Mouse (Mus musculus): ENCODE data around the gene Arntl. TPM values are rescaled to one million over a fixed set of nuclear protein-coding genes. Genes with fewer than 3 reads are reported as not detected.

The Arntl gene
- polyA plus RNA-seq, 1 experiment from 2014 or later: 6.2 TPM

DNA sequence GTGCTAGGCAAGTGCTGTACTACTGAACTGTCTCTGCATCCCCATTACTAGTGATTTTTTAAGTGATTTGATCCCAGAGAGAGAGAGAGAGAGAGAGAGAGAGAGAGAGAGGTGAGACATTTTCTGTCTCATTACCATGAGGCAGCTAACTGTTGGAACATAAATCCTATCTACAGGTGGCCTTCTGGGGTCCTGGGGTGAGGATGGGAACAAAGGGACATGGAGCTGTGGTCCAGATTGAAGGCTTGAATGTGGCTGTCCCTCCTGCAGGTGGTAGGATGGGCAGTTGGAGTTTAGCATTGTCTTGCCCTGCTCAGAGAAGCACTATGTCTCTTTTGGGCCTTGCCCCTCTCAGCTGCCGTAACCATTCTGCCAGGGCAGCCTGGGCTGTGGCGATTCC, 63.7 kb downstream of the Arntl start:
- H3K27me3 ChIP-seq (replicated peaks): no peaks in the 10 kb centered on the region
- H3K4me1 ChIP-seq: peaks cover 16% of the 10 kb centered on the region
- WGBS: 78% methylated on average over 2 of the region's 2 CpGs
- no peak overlapping the region for H3K4me3 ChIP-seq
- no peak for ATAC-seq (ENCODE audit: extremely low read depth, insufficient number of reproducible peaks, low FRiP score, low TSS enrichment)
- no peak overlapping the region for H3K4me2 ChIP-seq
- H3K9me3 ChIP-seq: no peaks in the 10 kb centered on the region
- no peak overlapping the region for H3K9ac ChIP-seq
- no peak overlapping the region for H3K27ac ChIP-seq (replicated peaks)
- H3K36me3 ChIP-seq: no peaks in the 10 kb centered on the region

- H3K4me2 ChIP-seq: no peak overlapping the region
- H3K27me3 ChIP-seq (replicated peaks): no peaks in the 10 kb centered on the region
- WGBS: 65% methylated on average over 6 of the region's 6 CpGs
- no peak for ATAC-seq (ENCODE audit: extremely low read depth, insufficient number of reproducible peaks, low FRiP score, low TSS enrichment)
- H3K36me3 ChIP-seq: no peaks in the 10 kb centered on the region
- no peak overlapping the region for H3K27ac ChIP-seq (replicated peaks)
- H3K9me3 ChIP-seq: no peaks in the 10 kb centered on the region
- peaks cover 20% of the 10 kb centered on the region for H3K4me1 ChIP-seq
- H3K9ac ChIP-seq: no peak overlapping the region
- H3K4me3 ChIP-seq: no peak overlapping the region
Measured at GRCm38 (mm10) chr7:113272338-113272997, 65.2 kb downstream of the Arntl start.

GRCm38 (mm10) chr7:113277245-113277644, 70.0 kb downstream of the Arntl start:
- Histone ChIP-seq H3K27ac (replicated peaks) (no peak overlapping the region), H3K9me3 (no peaks in the 10 kb centered on the region), H3K9ac (no peak overlapping the region), H3K27me3 (replicated peaks) (no peaks in the 10 kb centered on the region), H3K4me2 (no peak overlapping the region), H3K4me1 (peaks cover 7% of the 10 kb centered on the region; the same call in 1 of the 2 replicates), H3K4me3 (no peak overlapping the region), H3K36me3 (no peaks in the 10 kb centered on the region)
- WGBS: 49% methylated on average over 2 of the region's 2 CpGs
- ATAC-seq (ENCODE audit: extremely low read depth, insufficient number of reproducible peaks, low FRiP score, low TSS enrichment): no peak

DNA sequence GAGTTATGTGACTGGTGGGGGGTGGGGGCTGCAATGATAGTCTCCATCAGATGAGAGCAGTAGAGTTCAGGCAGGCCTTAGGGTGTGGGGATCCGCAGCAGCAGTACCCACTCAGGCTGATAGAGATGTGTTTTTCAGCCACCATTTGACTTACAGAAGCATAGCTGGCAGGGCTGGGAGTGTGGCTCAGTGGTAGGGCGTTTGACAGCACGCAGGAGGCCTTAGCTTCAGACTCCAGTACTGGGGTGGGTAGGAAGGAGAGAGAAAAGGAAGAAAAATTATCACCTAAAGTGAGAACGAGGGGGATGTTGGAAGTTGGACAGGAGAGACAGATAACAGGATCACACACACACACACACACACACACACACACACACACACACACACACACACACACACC, 71.2 kb downstream of the Arntl start:
- H3K9me3 ChIP-seq: no peaks in the 10 kb centered on the region
- H3K27ac ChIP-seq (replicated peaks): no peak overlapping the region
- no peak overlapping the region for H3K9ac ChIP-seq
- H3K4me3 ChIP-seq: no peak overlapping the region
- ATAC-seq (ENCODE audit: extremely low read depth, insufficient number of reproducible peaks, low FRiP score, low TSS enrichment): no peak
- H3K4me2 ChIP-seq: no peak overlapping the region
- H3K27me3 ChIP-seq (replicated peaks): no peaks in the 10 kb centered on the region
- 49% methylated on average over 4 of the region's 4 CpGs for WGBS
- peaks cover 7% of the 10 kb centered on the region; the same call in 1 of the 2 replicates for H3K4me1 ChIP-seq
- H3K36me3 ChIP-seq: peaks cover 5% of the 10 kb centered on the region

DNA sequence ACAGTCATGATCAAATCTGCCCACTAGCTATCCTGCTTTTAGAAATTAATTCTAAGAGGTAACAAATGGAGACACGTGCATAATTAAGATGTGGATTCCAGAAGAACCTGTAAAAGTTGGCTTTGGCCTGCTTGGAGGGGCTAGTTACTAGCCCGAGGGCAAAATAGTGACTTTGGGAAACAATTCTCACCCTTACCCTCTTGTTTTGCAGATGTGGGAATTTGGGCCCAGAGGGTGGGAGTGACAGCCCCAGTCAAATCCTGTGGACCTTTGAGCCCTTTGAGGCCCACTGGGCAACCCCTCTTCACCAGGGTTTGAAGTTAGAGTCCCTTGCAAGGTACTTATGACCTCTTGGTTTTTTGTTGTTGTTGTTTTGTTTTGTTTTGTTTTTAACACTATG, 72.0 kb downstream of the Arntl start:
- Histone ChIP-seq H3K36me3 (peaks cover 10% of the 10 kb centered on the region), H3K4me3 (no peak overlapping the region), H3K27ac (replicated peaks) (no peak overlapping the region), H3K27me3 (replicated peaks) (no peaks in the 10 kb centered on the region), H3K4me2 (no peak overlapping the region), H3K9ac (no peak overlapping the region), H3K4me1 (peaks cover 7% of the 10 kb centered on the region; the same call in 1 of the 2 replicates), H3K9me3 (no peaks in the 10 kb centered on the region)
- WGBS: 69% methylated on average over 2 of the region's 2 CpGs
- ATAC-seq (ENCODE audit: extremely low read depth, insufficient number of reproducible peaks, low FRiP score, low TSS enrichment): no peak

DNA sequence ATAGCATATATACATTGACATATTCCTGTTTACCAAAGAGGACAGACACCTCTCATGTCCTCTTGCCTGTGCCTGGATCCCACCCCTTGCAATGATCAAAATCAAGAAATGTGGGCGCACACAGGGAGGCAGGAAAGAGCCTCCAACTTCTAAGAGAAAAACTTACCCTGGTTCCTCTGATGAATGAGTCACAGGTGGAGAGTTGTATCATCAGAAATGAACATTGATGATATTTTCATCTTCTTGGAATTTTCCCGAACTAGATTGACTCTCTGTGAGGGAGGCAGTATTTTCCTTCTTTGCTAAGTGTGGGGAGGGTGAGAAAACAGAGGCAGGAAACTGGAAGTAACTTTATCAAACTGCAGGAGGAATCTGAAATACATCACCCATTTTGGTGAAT, 78.1 kb downstream of the Arntl start:
- Histone ChIP-seq H3K27me3 (replicated peaks) (no peaks in the 10 kb centered on the region), H3K36me3 (peaks cover 27% of the 10 kb centered on the region), H3K4me1 (no peaks in the 10 kb centered on the region), H3K9me3 (no peaks in the 10 kb centered on the region), H3K4me2 (no peak overlapping the region), H3K9ac (no peak overlapping the region), H3K4me3 (no peak overlapping the region), H3K27ac (replicated peaks) (no peak overlapping the region)
- no peak for ATAC-seq (ENCODE audit: extremely low read depth, insufficient number of reproducible peaks, low FRiP score, low TSS enrichment)
- WGBS: 67% methylated on average over 2 of the region's 2 CpGs

DNA sequence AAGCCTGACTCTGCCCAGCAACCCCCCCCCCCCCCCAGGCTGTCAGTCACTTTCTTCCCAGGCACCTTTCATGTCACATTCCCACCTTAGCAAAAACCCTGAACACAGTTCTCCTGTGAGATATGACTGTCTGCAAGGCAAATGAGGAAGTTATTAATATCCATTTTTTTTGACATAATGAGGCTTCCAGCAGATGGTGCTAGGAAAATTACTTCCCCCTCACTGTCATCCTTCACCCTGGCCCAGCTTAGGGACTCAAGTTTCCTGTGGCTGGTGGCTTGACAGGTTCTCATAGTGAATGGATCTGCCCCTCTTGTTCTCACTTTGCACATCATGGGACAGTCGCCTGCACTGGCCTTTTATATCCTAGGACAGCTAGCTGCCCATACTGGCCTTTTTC, 81.9 kb downstream of the Arntl start:
- Histone ChIP-seq H3K9ac (no peak overlapping the region), H3K4me1 (peaks cover under 1% of the 10 kb centered on the region; the same call in 1 of the 2 replicates), H3K4me3 (no peak overlapping the region), H3K27me3 (replicated peaks) (no peaks in the 10 kb centered on the region), H3K27ac (replicated peaks) (no peak overlapping the region), H3K9me3 (no peaks in the 10 kb centered on the region), H3K4me2 (no peak overlapping the region), H3K36me3 (peaks cover 25% of the 10 kb centered on the region; the same call in 1 of the 2 replicates)
- WGBS: 71% methylated on average over 1 of the region's 1 CpGs
- ATAC-seq (ENCODE audit: extremely low read depth, insufficient number of reproducible peaks, low FRiP score, low TSS enrichment): no peak

- no peak for ATAC-seq (ENCODE audit: extremely low read depth, insufficient number of reproducible peaks, low FRiP score, low TSS enrichment)
- H3K4me2 ChIP-seq: no peak overlapping the region
- H3K27me3 ChIP-seq (replicated peaks): no peaks in the 10 kb centered on the region
- no peaks in the 10 kb centered on the region for H3K9me3 ChIP-seq
- peaks cover 16% of the 10 kb centered on the region for H3K4me1 ChIP-seq
- no peak overlapping the region for H3K27ac ChIP-seq (replicated peaks)
- peaks cover 21% of the 10 kb centered on the region for H3K36me3 ChIP-seq
- WGBS: 88% methylated on average over 5 of the region's 5 CpGs
- H3K9ac ChIP-seq: no peak overlapping the region
- no peak overlapping the region for H3K4me3 ChIP-seq
Measured at GRCm38 (mm10) chr7:113291741-113292140, 84.5 kb downstream of the Arntl start.

DNA sequence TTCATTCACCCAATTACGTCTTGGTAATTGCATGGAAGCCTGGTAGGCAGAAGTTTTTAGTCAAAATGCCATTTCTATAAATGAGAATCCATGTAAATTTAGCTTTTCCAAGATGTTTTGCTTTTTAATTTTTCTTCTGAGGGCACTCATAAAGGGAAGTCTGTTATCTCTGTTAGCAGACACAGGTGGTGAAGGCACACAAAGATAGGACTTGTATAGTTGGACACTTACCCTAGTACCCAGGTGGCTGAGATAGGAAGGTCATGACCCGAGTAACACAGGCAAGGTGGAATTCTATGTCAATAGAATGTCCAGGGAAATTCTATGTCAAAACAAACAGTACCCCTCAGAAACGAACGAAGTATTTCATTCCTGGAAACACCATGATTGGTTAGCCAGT, 84.9 kb downstream of the Arntl start:
- H3K4me3 ChIP-seq: no peak overlapping the region
- no peaks in the 10 kb centered on the region; the same call in 1 of the 2 replicates for H3K27me3 ChIP-seq (replicated peaks)
- no peak overlapping the region for H3K4me2 ChIP-seq
- no peaks in the 10 kb centered on the region for H3K9me3 ChIP-seq
- peaks cover 16% of the 10 kb centered on the region for H3K4me1 ChIP-seq
- 70% methylated on average over 4 of the region's 4 CpGs for WGBS
- no peak for ATAC-seq (ENCODE audit: extremely low read depth, insufficient number of reproducible peaks, low FRiP score, low TSS enrichment)
- H3K9ac ChIP-seq: no peak overlapping the region
- no peak overlapping the region for H3K27ac ChIP-seq (replicated peaks)
- peaks cover 21% of the 10 kb centered on the region for H3K36me3 ChIP-seq

DNA sequence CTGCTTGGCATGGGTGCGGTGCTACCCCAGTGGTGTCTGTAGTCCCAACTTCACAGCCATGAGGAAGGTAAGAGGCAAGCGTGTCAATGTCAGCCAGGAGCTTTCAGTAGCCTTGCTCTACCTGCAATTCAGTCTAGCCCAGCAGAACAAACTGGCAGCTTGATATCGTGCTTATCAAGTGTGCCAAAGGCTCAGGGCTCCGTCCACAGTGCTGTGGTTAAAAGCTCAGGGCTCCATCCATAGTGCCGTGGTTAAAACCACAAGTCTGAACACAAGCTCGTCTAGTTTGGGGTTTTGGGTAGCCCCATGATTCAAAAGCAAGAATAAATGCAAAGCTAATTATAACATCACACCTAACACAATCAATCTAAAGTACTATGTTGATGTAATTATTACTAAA, 87.3 kb downstream of the Arntl start:
- peaks cover 20% of the 10 kb centered on the region for H3K36me3 ChIP-seq
- H3K4me2 ChIP-seq: no peak overlapping the region
- no peak overlapping the region for H3K4me3 ChIP-seq
- no peaks in the 10 kb centered on the region for H3K9me3 ChIP-seq
- peaks cover 16% of the 10 kb centered on the region for H3K4me1 ChIP-seq
- WGBS: 79% methylated on average over 6 of the region's 6 CpGs
- ATAC-seq (ENCODE audit: extremely low read depth, insufficient number of reproducible peaks, low FRiP score, low TSS enrichment): no peak
- no peak overlapping the region for H3K27ac ChIP-seq (replicated peaks)
- no peak overlapping the region for H3K9ac ChIP-seq
- H3K27me3 ChIP-seq (replicated peaks): no peaks in the 10 kb centered on the region; the same call in 1 of the 2 replicates

DNA sequence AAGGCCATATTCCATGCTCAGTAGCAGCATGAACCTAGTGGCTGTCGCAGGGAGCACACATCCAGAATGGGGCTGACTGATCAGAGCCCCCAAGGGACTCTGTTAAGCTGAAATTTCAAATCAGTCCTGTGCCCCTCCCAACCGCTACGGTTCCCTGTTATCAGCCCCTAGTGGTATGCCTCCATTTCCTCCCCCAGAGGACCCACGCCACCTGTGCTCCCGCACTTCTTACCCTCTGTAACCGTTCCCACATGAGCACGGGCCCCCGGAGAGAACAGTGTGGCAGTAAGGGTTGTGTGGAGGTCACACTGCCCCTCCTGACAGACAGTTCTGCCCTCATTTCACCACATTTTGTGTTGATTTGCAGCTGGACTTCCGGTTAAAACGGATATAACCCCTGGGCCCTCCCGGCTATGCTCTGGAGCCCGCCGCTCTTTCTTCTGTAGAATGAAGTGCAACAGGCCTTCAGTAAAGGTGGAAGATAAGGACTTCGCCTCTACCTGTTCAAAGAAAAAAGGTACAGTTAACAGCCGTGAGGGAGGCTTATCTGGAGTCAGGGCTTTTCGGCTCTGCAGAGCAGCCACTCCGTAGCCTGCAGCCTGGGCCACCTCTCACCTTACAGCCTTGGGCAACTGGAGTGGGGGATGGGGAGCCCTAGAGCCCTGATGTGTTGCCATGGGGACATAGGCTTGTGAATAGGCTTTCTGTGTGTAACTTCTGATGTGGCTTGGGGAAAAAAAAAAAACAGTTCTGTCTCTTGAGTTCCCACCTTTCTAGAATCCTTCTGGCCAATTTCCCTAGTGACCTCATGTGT, 88.0 kb downstream of the Arntl start:
- Histone ChIP-seq H3K27me3 (replicated peaks) (no peaks in the 10 kb centered on the region; the same call in 1 of the 2 replicates), H3K36me3 (peaks cover 20% of the 10 kb centered on the region), H3K4me2 (peak overlapping the region; percentile 43), H3K4me3 (no peak overlapping the region), H3K9ac (no peak overlapping the region), H3K27ac (replicated peaks) (no peak overlapping the region), H3K9me3 (no peaks in the 10 kb centered on the region), H3K4me1 (peaks cover 16% of the 10 kb centered on the region)
- no peak for ATAC-seq (ENCODE audit: extremely low read depth, insufficient number of reproducible peaks, low FRiP score, low TSS enrichment)
- WGBS: 27% methylated on average over 17 of the region's 17 CpGs
